ENCODE assay signal across 9 mouse cellular contexts in the genomic region with DNA sequence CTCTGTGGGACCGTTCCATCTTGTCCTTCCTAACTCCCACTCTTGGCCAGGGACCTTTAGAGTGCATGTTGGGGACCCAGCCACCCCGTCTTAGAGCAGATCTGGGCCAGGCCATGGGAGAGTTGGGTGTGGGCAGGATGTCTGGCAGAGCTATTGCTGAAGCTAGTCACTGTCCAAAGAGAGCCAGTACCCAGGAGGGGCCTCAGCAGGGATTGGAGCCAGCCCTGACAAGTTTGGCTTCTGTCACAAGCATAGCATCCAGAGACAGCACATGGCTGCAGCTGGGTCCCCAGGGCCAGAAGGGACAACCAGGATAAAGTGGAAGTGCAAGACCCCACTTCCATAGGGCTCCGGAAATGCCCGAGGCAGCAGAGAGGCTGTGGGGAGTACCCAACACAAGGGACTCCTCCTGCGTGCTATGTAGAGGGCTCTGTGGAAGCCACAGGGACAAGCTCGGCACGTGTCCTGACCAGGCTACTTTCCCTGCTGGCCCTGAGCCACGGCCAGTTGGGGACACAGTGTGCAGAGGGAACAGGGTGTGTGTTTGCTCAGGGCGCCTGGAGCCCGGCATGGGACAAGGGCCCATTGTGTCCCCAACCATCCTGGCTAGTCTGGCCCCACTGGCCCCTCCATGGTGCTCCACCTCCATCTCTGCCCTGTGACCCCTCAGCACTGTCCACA. TPM values are rescaled to one million over a fixed set of nuclear protein-coding genes. Genes with fewer than 3 reads are reported as not detected.
DNase-seq lines count a peak whose midpoint lies in the region; ATAC-seq lines count a peak whose summit lies in the region.
"Had no signal": no experiment of that assay in that cellular context is flagged by ENCODE, and none has a peak within 500 bp of the region (broad histone marks: within the 10 kb centered on the region; RNA-seq: fewer than 3 reads in every experiment).

No protein-coding gene starts in this region.

- no peak overlapping the region for H3K9ac ChIP-seq in kidney, embryonic 14.5 days (ENCODE audit: low read depth, low read length)
- no peak overlapping the region for H3K9ac ChIP-seq in heart, embryonic 12.5 days
- no peak overlapping the region for H3K9ac ChIP-seq in liver, embryonic 12.5 days
- H3K9ac ChIP-seq in stomach, embryonic 14.5 days (replicated peaks; ENCODE audit: low read depth, low read length) = no peak overlapping the region

- H3K4me2 ChIP-seq in kidney, embryonic 14.5 days (replicated peaks; ENCODE audit: low read depth, low read length) = no peak overlapping the region
- H3K4me2 ChIP-seq in heart, embryonic 12.5 days = no peak overlapping the region
- H3K4me2 ChIP-seq in liver, embryonic 12.5 days = no peak overlapping the region
- H3K4me2 ChIP-seq in stomach, embryonic 14.5 days (replicated peaks; ENCODE audit: low read depth, low read length) = no peak overlapping the region

- no peak overlapping the region for H3K4me3 ChIP-seq in kidney, embryonic 14.5 days (ENCODE audit: low read length)
- H3K4me3 ChIP-seq in heart, embryonic 12.5 days = no peak overlapping the region
- H3K4me3 ChIP-seq in liver, embryonic 12.5 days = no peak overlapping the region
- no peak overlapping the region for H3K4me3 ChIP-seq in stomach, embryonic 14.5 days (ENCODE audit: low read depth, low read length)
- H3K4me3 ChIP-seq: myocyte had no signal

- peaks cover 28% of the 10 kb centered on the region for H3K4me1 ChIP-seq in kidney, embryonic 14.5 days (ENCODE audit: control insufficient read depth, insufficient read depth, low read length)
- H3K4me1 ChIP-seq in heart, embryonic 12.5 days (replicated peaks) = peaks cover 34% of the 10 kb centered on the region
- peaks cover 11% of the 10 kb centered on the region for H3K4me1 ChIP-seq in liver, embryonic 12.5 days
- H3K4me1 ChIP-seq in stomach, embryonic 14.5 days (ENCODE audit: control insufficient read depth, insufficient read depth, low read length) = peaks cover 30% of the 10 kb centered on the region; the same call in 1 of the 2 replicates

- WGBS in kidney, embryonic 14.5 days = 74% methylated on average over 10 of the region's 10 CpGs
- WGBS in heart, embryonic 12.5 days = 57% methylated on average over 10 of the region's 10 CpGs
- 55% methylated on average over 10 of the region's 10 CpGs for WGBS in liver, embryonic 12.5 days (ENCODE audit: insufficient replicate concordance)
- WGBS in stomach, embryonic 14.5 days = 51% methylated on average over 10 of the region's 10 CpGs

- H3K27me3 ChIP-seq in kidney, embryonic 14.5 days (ENCODE audit: control insufficient read depth, insufficient read depth, low read length) = no peaks in the 10 kb centered on the region
- H3K27me3 ChIP-seq in heart, embryonic 12.5 days (replicated peaks) = no peaks in the 10 kb centered on the region
- H3K27me3 ChIP-seq in liver, embryonic 12.5 days (replicated peaks) = peaks cover 15% of the 10 kb centered on the region
- no peaks in the 10 kb centered on the region for H3K27me3 ChIP-seq in stomach, embryonic 14.5 days (ENCODE audit: control insufficient read depth, insufficient read depth, low read length)

- no peak; the same call in 1 of the 2 replicates for ATAC-seq in kidney, embryonic 14.5 days (ENCODE audit: low FRiP score, low TSS enrichment)
- peak; percentile 34; the same call in 1 of the 2 replicates for ATAC-seq in heart, embryonic 12.5 days (ENCODE audit: insufficient number of reproducible peaks, low FRiP score)
- peak; percentile 42; the same call in 1 of the 2 replicates for ATAC-seq in liver, embryonic 12.5 days
- ATAC-seq in stomach, embryonic 14.5 days (ENCODE audit: insufficient number of reproducible peaks, insufficient read depth, low FRiP score, low read depth) = peak; percentile 66

- peak; percentile 96 for DNase-seq in kidney, adult 11 months
- peak; percentile 88 to 89 for DNase-seq in cerebellum, postnatal 25 days
- peak; percentile 93 for DNase-seq in kidney, postnatal 14 days
- no peak for DNase-seq in thymus, adult 18-20 months

- no peak overlapping the region for H3K27ac ChIP-seq in kidney, embryonic 14.5 days (ENCODE audit: low read depth, low read length)
- 0 out of 2 replicates have a peak overlapping the region, but pooled peaks have one; percentile 6 for H3K27ac ChIP-seq in heart, embryonic 12.5 days (ENCODE audit: poor library complexity, severe bottlenecking)
- no peak overlapping the region for H3K27ac ChIP-seq in liver, embryonic 12.5 days
- peak overlapping the region; percentile 70 for H3K27ac ChIP-seq in stomach, embryonic 14.5 days (ENCODE audit: low read length)

- H3K9me3 ChIP-seq in kidney, embryonic 14.5 days (ENCODE audit: control insufficient read depth, low read length) = no peaks in the 10 kb centered on the region
- H3K9me3 ChIP-seq in heart, embryonic 12.5 days (replicated peaks) = no peaks in the 10 kb centered on the region
- no peaks in the 10 kb centered on the region for H3K9me3 ChIP-seq in liver, embryonic 12.5 days (replicated peaks)
- H3K9me3 ChIP-seq in stomach, embryonic 14.5 days (ENCODE audit: control insufficient read depth, low read depth, low read length) = no peaks in the 10 kb centered on the region

- H3K36me3 ChIP-seq in kidney, embryonic 14.5 days (ENCODE audit: control insufficient read depth, insufficient read depth, low read length) = no peaks in the 10 kb centered on the region
- no peaks in the 10 kb centered on the region for H3K36me3 ChIP-seq in heart, embryonic 12.5 days
- no peaks in the 10 kb centered on the region for H3K36me3 ChIP-seq in liver, embryonic 12.5 days
- no peaks in the 10 kb centered on the region for H3K36me3 ChIP-seq in stomach, embryonic 14.5 days (ENCODE audit: control insufficient read depth, insufficient read depth, low read length)

RNA-seq across cellular contexts. Expression of a gene that starts 11.7 kb away (rescaled TPM):
- polyA plus RNA-seq in kidney, embryonic 14.5 days (2014; fragmentation: Nextera tagmentation; extraction: Ambion mirVana) = 37.4 and 46.2 TPM in 2 replicates
- 67.5 and 68.1 TPM in 2 replicates for polyA plus RNA-seq in heart, embryonic 12.5 days (2016; fragmentation: Nextera tagmentation; extraction: Ambion mirVana)
- 22.5 and 23.5 TPM in 2 replicates for polyA plus RNA-seq in liver, embryonic 12.5 days (2016; fragmentation: Nextera tagmentation; extraction: Ambion mirVana)
- polyA plus RNA-seq in stomach, embryonic 14.5 days (2014; fragmentation: Nextera tagmentation; extraction: Ambion mirVana) = 35.9 and 38.4 TPM in 2 replicates

RNA-seq across cellular contexts. Expression of a gene that starts 30.8 kb away (rescaled TPM):
- 80.3 and 100 TPM in 2 replicates for polyA plus RNA-seq in kidney, embryonic 14.5 days (2014; fragmentation: Nextera tagmentation; extraction: Ambion mirVana)
- polyA plus RNA-seq in heart, embryonic 12.5 days (2016; fragmentation: Nextera tagmentation; extraction: Ambion mirVana) = 61.9 and 66.4 TPM in 2 replicates
- 61.1 and 68.6 TPM in 2 replicates for polyA plus RNA-seq in liver, embryonic 12.5 days (2016; fragmentation: Nextera tagmentation; extraction: Ambion mirVana)
- polyA plus RNA-seq in stomach, embryonic 14.5 days (2014; fragmentation: Nextera tagmentation; extraction: Ambion mirVana) = 59.6 and 72.9 TPM in 2 replicates

RNA-seq across cellular contexts. Expression of a gene that starts 31.2 kb away (rescaled TPM):
- polyA plus RNA-seq in kidney, embryonic 14.5 days (2014; fragmentation: Nextera tagmentation; extraction: Ambion mirVana) = 8.6 and 13.7 TPM in 2 replicates
- 9.3 and 9.4 TPM in 2 replicates for polyA plus RNA-seq in heart, embryonic 12.5 days (2016; fragmentation: Nextera tagmentation; extraction: Ambion mirVana)
- 6.9 and 7.6 TPM in 2 replicates for polyA plus RNA-seq in liver, embryonic 12.5 days (2016; fragmentation: Nextera tagmentation; extraction: Ambion mirVana)
- 10.5 and 12.7 TPM in 2 replicates for polyA plus RNA-seq in stomach, embryonic 14.5 days (2014; fragmentation: Nextera tagmentation; extraction: Ambion mirVana)

Comparison
In these comparisons a context has a peak if more than half of its experiments do, and no peak if none do; other contexts are left out.
1. DNase-seq: peak in kidney, adult 11 months (single experiment), cerebellum, postnatal 25 days (2 of 2) and kidney, postnatal 14 days (single experiment); none in thymus, adult 18-20 months (0 of 2).
2. H3K27ac ChIP-seq: peak in heart, embryonic 12.5 days (single experiment) and stomach, embryonic 14.5 days (single experiment); none in kidney, embryonic 14.5 days (single experiment) and liver, embryonic 12.5 days (single experiment).